Mouse (Mus musculus) testis, postnatal 14 days (tissue): ENCODE measurements around the gene Pou3f3.

Experiments
- DNase-seq: peaks from one replicate; pipeline ENCODE4 v3.0.0; 2021; ENCODE audit warnings: low spot score

Gene Pou3f3

GRCm38 (mm10) chr1:42695578-42695915, at the start of gene Pou3f3:
Gene Pou3f3 (plus strand): TSS chr1:42695768.
- DNase-seq = peak; percentile 83

GRCm38 (mm10) chr1:42648366-42648935, 47.1 kb upstream of the Pou3f3 start:
- no peak for DNase-seq

GRCm38 (mm10) chr1:42651461-42651860, 44.1 kb upstream of the Pou3f3 start:
- no peak for DNase-seq

- DNase-seq = no peak
These were observed 28.0 kb upstream of the Pou3f3 start for GRCm38 (mm10) chr1:42667546-42667945.

- no peak for DNase-seq
These were observed 14.9 kb upstream of the Pou3f3 start for GRCm38 (mm10) chr1:42680673-42681072.

- no peak for DNase-seq
These were observed 13.8 kb upstream of the Pou3f3 start for GRCm38 (mm10) chr1:42681762-42682161.

GRCm38 (mm10) chr1:42683861-42684260, 11.7 kb upstream of the Pou3f3 start:
- no peak for DNase-seq

GRCm38 (mm10) chr1:42684345-42684744, 11.2 kb upstream of the Pou3f3 start:
- DNase-seq = no peak

GRCm38 (mm10) chr1:42684783-42685182, 10.8 kb upstream of the Pou3f3 start:
- no peak for DNase-seq

- no peak for DNase-seq
These were observed 10.1 kb upstream of the Pou3f3 start for GRCm38 (mm10) chr1:42685321-42685960.

- no peak for DNase-seq
These were observed 9.1 kb upstream of the Pou3f3 start for GRCm38 (mm10) chr1:42686194-42687131.

- DNase-seq = no peak
These were observed 8.3 kb upstream of the Pou3f3 start for GRCm38 (mm10) chr1:42687271-42687670.

- DNase-seq = no peak
These were observed 7.6 kb upstream of the Pou3f3 start for GRCm38 (mm10) chr1:42687756-42688540.

GRCm38 (mm10) chr1:42688541-42689125, 6.9 kb upstream of the Pou3f3 start:
- DNase-seq = no peak

- no peak for DNase-seq
These were observed 5.5 kb upstream of the Pou3f3 start for GRCm38 (mm10) chr1:42690024-42690575.

GRCm38 (mm10) chr1:42691202-42692170, 4.1 kb upstream of the Pou3f3 start:
- DNase-seq = peak; percentile 28

- DNase-seq = no peak
These were observed 3.3 kb upstream of the Pou3f3 start for GRCm38 (mm10) chr1:42692221-42692620.

- no peak for DNase-seq
These were observed 2.4 kb upstream of the Pou3f3 start for GRCm38 (mm10) chr1:42693101-42693715.

GRCm38 (mm10) chr1:42693852-42694251, 1.7 kb upstream of the Pou3f3 start:
- no peak for DNase-seq

- DNase-seq = no peak
These were observed 1.3 kb upstream of the Pou3f3 start for GRCm38 (mm10) chr1:42694290-42694664.
